Mouse (Mus musculus): ENCODE data around the gene Acta2. TPM values are rescaled to one million over a fixed set of nuclear protein-coding genes. Genes with fewer than 3 reads are reported as not detected.
A peak's percentile ranks its signal among the peaks of the same experiment; 100 is the strongest.

Gene Acta2
- polyA plus RNA-seq, 1 experiment from 2014 or later, result 11.9 TPM

GRCm38 (mm10) chr19:34256149-34256548 is 759 bp upstream of the Acta2 start:
- H3K4me2 ChIP-seq (ENCODE audit: low read length), result no peak overlapping the region
- no peaks in the 10 kb centered on the region for H3K4me1 ChIP-seq (ENCODE audit: control insufficient read depth, insufficient read depth, low read length)
- no peaks in the 10 kb centered on the region for H3K27me3 ChIP-seq (ENCODE audit: control insufficient read depth, insufficient read depth, low read depth, low read length)
- no peak overlapping the region for H3K4me3 ChIP-seq (ENCODE audit: low read depth, low read length)
- ATAC-seq, result no peak
- H3K27ac ChIP-seq (ENCODE audit: low read length), result no peak overlapping the region
- no peak overlapping the region for H3K9ac ChIP-seq (ENCODE audit: low read depth, low read length)
- no peaks in the 10 kb centered on the region for H3K9me3 ChIP-seq (replicated peaks; ENCODE audit: control insufficient read depth, low read length, poor library complexity, severe bottlenecking)
- 85% methylated on average over 5 of the region's 5 CpGs for WGBS
- no peaks in the 10 kb centered on the region for H3K36me3 ChIP-seq (ENCODE audit: control insufficient read depth, insufficient read depth, low read length)

GRCm38 (mm10) chr19:34254101-34254879 is 1.1 kb downstream of the Acta2 start:
- Histone ChIP-seq H3K9me3 (replicated peaks; ENCODE audit: control insufficient read depth, low read length, poor library complexity, severe bottlenecking) (no peaks in the 10 kb centered on the region), H3K27ac (ENCODE audit: low read length) (no peak overlapping the region), H3K9ac (ENCODE audit: low read depth, low read length) (no peak overlapping the region), H3K27me3 (ENCODE audit: control insufficient read depth, insufficient read depth, low read depth, low read length) (no peaks in the 10 kb centered on the region), H3K4me3 (ENCODE audit: low read depth, low read length) (no peak overlapping the region), H3K4me2 (ENCODE audit: low read length) (peak overlapping the region; percentile 19; the same call in 1 of the 2 replicates), H3K36me3 (ENCODE audit: control insufficient read depth, insufficient read depth, low read length) (no peaks in the 10 kb centered on the region), H3K4me1 (ENCODE audit: control insufficient read depth, insufficient read depth, low read length) (no peaks in the 10 kb centered on the region)
- 50% methylated on average over 14 of the region's 14 CpGs for WGBS
- no peak for ATAC-seq

GRCm38 (mm10) chr19:34252450-34252849 is 2.9 kb downstream of the Acta2 start:
- H3K4me3 ChIP-seq (ENCODE audit: low read depth, low read length), result no peak overlapping the region
- WGBS, result 86% methylated on average over 9 of the region's 9 CpGs

GRCm38 (mm10) chr19:34251900-34252299 is 3.5 kb downstream of the Acta2 start:
- H3K9ac ChIP-seq (ENCODE audit: low read depth, low read length), result no peak overlapping the region
- H3K4me1 ChIP-seq (ENCODE audit: control insufficient read depth, insufficient read depth, low read length), result no peaks in the 10 kb centered on the region
- no peaks in the 10 kb centered on the region for H3K27me3 ChIP-seq (ENCODE audit: control insufficient read depth, insufficient read depth, low read depth, low read length)
- H3K27ac ChIP-seq (ENCODE audit: low read length), result no peak overlapping the region
- no peaks in the 10 kb centered on the region for H3K9me3 ChIP-seq (replicated peaks; ENCODE audit: control insufficient read depth, low read length, poor library complexity, severe bottlenecking)
- H3K36me3 ChIP-seq (ENCODE audit: control insufficient read depth, insufficient read depth, low read length), result no peaks in the 10 kb centered on the region
- H3K4me3 ChIP-seq (ENCODE audit: low read depth, low read length), result no peak overlapping the region
- ATAC-seq, result no peak
- no peak overlapping the region for H3K4me2 ChIP-seq (ENCODE audit: low read length)
- 89% methylated on average over 2 of the region's 2 CpGs for WGBS

More at GRCm38 (mm10) chr19:34252450-34252849, 2.9 kb downstream of the Acta2 start:
- H3K27ac ChIP-seq (ENCODE audit: low read length), result no peak overlapping the region
- no peak overlapping the region for H3K9ac ChIP-seq (ENCODE audit: low read depth, low read length)
- no peak overlapping the region for H3K4me2 ChIP-seq (ENCODE audit: low read length)
- no peaks in the 10 kb centered on the region for H3K36me3 ChIP-seq (ENCODE audit: control insufficient read depth, insufficient read depth, low read length)
- ATAC-seq, result no peak
- no peaks in the 10 kb centered on the region for H3K4me1 ChIP-seq (ENCODE audit: control insufficient read depth, insufficient read depth, low read length)
- H3K9me3 ChIP-seq (replicated peaks; ENCODE audit: control insufficient read depth, low read length, poor library complexity, severe bottlenecking), result no peaks in the 10 kb centered on the region
- H3K27me3 ChIP-seq (ENCODE audit: control insufficient read depth, insufficient read depth, low read depth, low read length), result no peaks in the 10 kb centered on the region

- Histone ChIP-seq H3K27ac (ENCODE audit: low read length) (no peak overlapping the region), H3K4me1 (ENCODE audit: control insufficient read depth, insufficient read depth, low read length) (no peaks in the 10 kb centered on the region), H3K4me2 (ENCODE audit: low read length) (no peak overlapping the region), H3K36me3 (ENCODE audit: control insufficient read depth, insufficient read depth, low read length) (no peaks in the 10 kb centered on the region), H3K4me3 (ENCODE audit: low read depth, low read length) (no peak overlapping the region), H3K9me3 (replicated peaks; ENCODE audit: control insufficient read depth, low read length, poor library complexity, severe bottlenecking) (no peaks in the 10 kb centered on the region), H3K27me3 (ENCODE audit: control insufficient read depth, insufficient read depth, low read depth, low read length) (no peaks in the 10 kb centered on the region), H3K9ac (ENCODE audit: low read depth, low read length) (no peak overlapping the region)
- 87% methylated on average over 4 of the region's 4 CpGs for WGBS
- no peak for ATAC-seq
Measured at GRCm38 (mm10) chr19:34250621-34251020, 4.8 kb downstream of the Acta2 start.

- H3K4me2 ChIP-seq (ENCODE audit: low read length), result no peak overlapping the region
- no peaks in the 10 kb centered on the region for H3K27me3 ChIP-seq (ENCODE audit: control insufficient read depth, insufficient read depth, low read depth, low read length)
- 83% methylated on average over 5 of the region's 5 CpGs for WGBS
- H3K36me3 ChIP-seq (ENCODE audit: control insufficient read depth, insufficient read depth, low read length), result no peaks in the 10 kb centered on the region
- H3K4me1 ChIP-seq (ENCODE audit: control insufficient read depth, insufficient read depth, low read length), result no peaks in the 10 kb centered on the region
- ATAC-seq, result no peak
- H3K4me3 ChIP-seq (ENCODE audit: low read depth, low read length), result no peak overlapping the region
- H3K9me3 ChIP-seq (replicated peaks; ENCODE audit: control insufficient read depth, low read length, poor library complexity, severe bottlenecking), result no peaks in the 10 kb centered on the region
- no peak overlapping the region for H3K27ac ChIP-seq (ENCODE audit: low read length)
- no peak overlapping the region for H3K9ac ChIP-seq (ENCODE audit: low read depth, low read length)
Measured at GRCm38 (mm10) chr19:34248558-34248957, 6.8 kb downstream of the Acta2 start.

- Histone ChIP-seq H3K4me3 (ENCODE audit: low read depth, low read length) (no peak overlapping the region), H3K27ac (ENCODE audit: low read length) (no peak overlapping the region), H3K4me1 (ENCODE audit: control insufficient read depth, insufficient read depth, low read length) (no peaks in the 10 kb centered on the region), H3K4me2 (ENCODE audit: low read length) (no peak overlapping the region), H3K9ac (ENCODE audit: low read depth, low read length) (no peak overlapping the region), H3K36me3 (ENCODE audit: control insufficient read depth, insufficient read depth, low read length) (no peaks in the 10 kb centered on the region; the same call in 1 of the 2 replicates), H3K9me3 (replicated peaks; ENCODE audit: control insufficient read depth, low read length, poor library complexity, severe bottlenecking) (no peaks in the 10 kb centered on the region), H3K27me3 (ENCODE audit: control insufficient read depth, insufficient read depth, low read depth, low read length) (no peaks in the 10 kb centered on the region)
- 20% methylated on average over 6 of the region's 6 CpGs for WGBS
- peak; percentile 79 for ATAC-seq
Measured at GRCm38 (mm10) chr19:34244056-34244455, 11.3 kb downstream of the Acta2 start.

GRCm38 (mm10) chr19:34242925-34243324 is 12.5 kb downstream of the Acta2 start:
- H3K9ac ChIP-seq (ENCODE audit: low read depth, low read length), result no peak overlapping the region
- H3K27me3 ChIP-seq (ENCODE audit: control insufficient read depth, insufficient read depth, low read depth, low read length), result no peaks in the 10 kb centered on the region
- H3K4me3 ChIP-seq (ENCODE audit: low read depth, low read length), result no peak overlapping the region
- ATAC-seq, result no peak
- H3K4me1 ChIP-seq (ENCODE audit: control insufficient read depth, insufficient read depth, low read length), result no peaks in the 10 kb centered on the region
- H3K9me3 ChIP-seq (replicated peaks; ENCODE audit: control insufficient read depth, low read length, poor library complexity, severe bottlenecking), result no peaks in the 10 kb centered on the region
- H3K36me3 ChIP-seq (ENCODE audit: control insufficient read depth, insufficient read depth, low read length), result no peaks in the 10 kb centered on the region; the same call in 1 of the 2 replicates
- no peak overlapping the region for H3K4me2 ChIP-seq (ENCODE audit: low read length)
- no peak overlapping the region for H3K27ac ChIP-seq (ENCODE audit: low read length)

GRCm38 (mm10) chr19:34241247-34241915 is 14.0 kb downstream of the Acta2 start:
- WGBS, result 62% methylated on average over 15 of the region's 15 CpGs
- 0 out of 2 replicates have a peak, but pooled peaks have one; percentile 6 for ATAC-seq

More at GRCm38 (mm10) chr19:34241247-34241915, 14.0 kb downstream of the Acta2 start:
- H3K4me1 ChIP-seq (ENCODE audit: control insufficient read depth, insufficient read depth, low read length), result no peaks in the 10 kb centered on the region
- no peaks in the 10 kb centered on the region for H3K9me3 ChIP-seq (replicated peaks; ENCODE audit: control insufficient read depth, low read length, poor library complexity, severe bottlenecking)
- peaks cover 2% of the 10 kb centered on the region for H3K36me3 ChIP-seq (ENCODE audit: control insufficient read depth, insufficient read depth, low read length)
- no peaks in the 10 kb centered on the region for H3K27me3 ChIP-seq (ENCODE audit: control insufficient read depth, insufficient read depth, low read depth, low read length)
- no peak overlapping the region for H3K27ac ChIP-seq (ENCODE audit: low read length)
- H3K4me3 ChIP-seq (ENCODE audit: low read depth, low read length), result no peak overlapping the region
- no peak overlapping the region for H3K4me2 ChIP-seq (ENCODE audit: low read length)
- no peak overlapping the region for H3K9ac ChIP-seq (ENCODE audit: low read depth, low read length)

Measured in midbrain, embryonic 16.5 days (tissue).